Mouse (Mus musculus): ENCODE measurements at regions not wholly inside any gene's neighbourhood (a gene's known extent, or its start where the extent isn't known, plus 50 kb on each side); places are given as distances from the start of the nearest gene placed in this dataset.

DNA sequence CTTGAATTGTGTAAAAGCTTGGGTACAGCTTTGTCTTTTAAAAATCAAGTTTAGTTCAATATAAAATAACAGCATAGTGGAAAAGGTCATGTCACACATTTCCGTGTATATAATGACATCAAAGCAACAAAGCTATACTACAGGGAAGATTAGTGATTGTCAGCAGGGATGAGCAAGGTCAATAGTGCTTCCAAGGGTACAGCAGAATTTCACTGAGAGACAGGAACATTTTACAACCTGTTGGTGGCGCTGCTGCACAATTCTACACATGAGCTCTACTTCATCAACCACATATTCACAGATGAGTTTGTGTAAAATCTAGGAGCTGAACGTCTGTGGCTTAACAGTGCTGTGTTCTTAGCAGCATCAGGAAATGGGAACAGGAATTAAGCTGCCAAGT lies 74.3 kb upstream of the A2m start:
- WGBS, result 2% methylated on average over 3 of the region's 3 CpGs

GRCm38 (mm10) chr6:121560393-121560793 lies 74.8 kb upstream of the A2m start:
- no peak for DNase-seq (ENCODE audit: low spot score)
- 56% methylated on average over 1 of the region's 1 CpGs for WGBS

More for the DNA sequence above, 74.3 kb upstream of the A2m start:
- ATAC-seq (replicated peaks; ENCODE audit: low FRiP score, low TSS enrichment, low read depth) (0 out of 2 replicates have a peak, but pooled peaks have one; percentile 23), DNase-seq (ENCODE audit: low spot score) (no peak)
- Histone ChIP-seq H3K9me3 (ENCODE audit: control insufficient read depth, low read length) (no peaks in the 10 kb centered on the region), H3K27ac (ENCODE audit: low read depth) (no peak overlapping the region), H3K9ac (ENCODE audit: low read length) (no peak overlapping the region), H3K4me2 (ENCODE audit: low read length) (no peak overlapping the region), H3K27me3 (replicated peaks; ENCODE audit: control insufficient read depth, insufficient read depth, low read length) (no peaks in the 10 kb centered on the region), H3K36me3 (ENCODE audit: control insufficient read depth, insufficient read depth, low read length) (no peaks in the 10 kb centered on the region), H3K4me3 (ENCODE audit: low read depth, low read length) (no peak overlapping the region), H3K4me1 (replicated peaks; ENCODE audit: control insufficient read depth, insufficient read depth, low read length) (no peaks in the 10 kb centered on the region)

DNA sequence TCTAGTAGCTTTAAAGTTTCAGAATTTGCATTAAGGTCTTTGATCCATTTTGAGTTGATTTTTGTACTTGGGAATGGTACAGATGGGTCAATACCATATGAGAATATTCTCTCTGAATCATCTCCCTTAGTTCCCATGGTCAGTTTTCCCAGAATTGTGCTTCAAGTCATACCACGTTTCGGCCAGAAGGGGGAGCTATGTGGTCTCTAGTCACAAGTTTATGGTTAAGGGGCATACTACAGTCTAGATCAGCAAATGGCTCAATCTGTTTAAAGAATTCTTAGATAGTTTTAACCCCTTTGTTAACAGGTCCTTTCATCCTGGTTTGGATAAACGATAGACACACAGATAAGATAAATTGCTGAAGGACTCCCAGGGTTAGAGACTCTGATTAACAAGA lies 78.7 kb upstream of the A2m start:
- Histone ChIP-seq H3K36me3 (ENCODE audit: control insufficient read depth, insufficient read depth, low read length) (no peaks in the 10 kb centered on the region), H3K4me1 (replicated peaks; ENCODE audit: control insufficient read depth, insufficient read depth, low read length) (no peaks in the 10 kb centered on the region), H3K27ac (ENCODE audit: low read depth) (no peak overlapping the region), H3K4me3 (ENCODE audit: low read depth, low read length) (no peak overlapping the region), H3K9me3 (ENCODE audit: control insufficient read depth, low read length) (no peaks in the 10 kb centered on the region), H3K27me3 (replicated peaks; ENCODE audit: control insufficient read depth, insufficient read depth, low read length) (no peaks in the 10 kb centered on the region), H3K9ac (ENCODE audit: low read length) (no peak overlapping the region), H3K4me2 (ENCODE audit: low read length) (no peak overlapping the region)
- no peak for DNase-seq (ENCODE audit: low spot score)
- 3% methylated on average over 3 of the region's 3 CpGs for whole genome bisulfite sequencing
- no peak for ATAC-seq (replicated peaks; ENCODE audit: low FRiP score, low TSS enrichment, low read depth)

More at GRCm38 (mm10) chr6:121560393-121560793, 74.8 kb upstream of the A2m start:
- H3K4me3 ChIP-seq (ENCODE audit: low read depth, low read length), result no peak overlapping the region
- H3K9me3 ChIP-seq (ENCODE audit: control insufficient read depth, low read length), result no peaks in the 10 kb centered on the region
- H3K27me3 ChIP-seq (replicated peaks; ENCODE audit: control insufficient read depth, insufficient read depth, low read length), result no peaks in the 10 kb centered on the region
- no peak overlapping the region for H3K4me2 ChIP-seq (ENCODE audit: low read length)
- no peak for ATAC-seq (replicated peaks; ENCODE audit: low FRiP score, low TSS enrichment, low read depth)
- no peak overlapping the region for H3K9ac ChIP-seq (ENCODE audit: low read length)
- no peak overlapping the region for H3K27ac ChIP-seq (ENCODE audit: low read depth)
- no peaks in the 10 kb centered on the region for H3K36me3 ChIP-seq (ENCODE audit: control insufficient read depth, insufficient read depth, low read length)
- no peaks in the 10 kb centered on the region for H3K4me1 ChIP-seq (replicated peaks; ENCODE audit: control insufficient read depth, insufficient read depth, low read length)

DNA sequence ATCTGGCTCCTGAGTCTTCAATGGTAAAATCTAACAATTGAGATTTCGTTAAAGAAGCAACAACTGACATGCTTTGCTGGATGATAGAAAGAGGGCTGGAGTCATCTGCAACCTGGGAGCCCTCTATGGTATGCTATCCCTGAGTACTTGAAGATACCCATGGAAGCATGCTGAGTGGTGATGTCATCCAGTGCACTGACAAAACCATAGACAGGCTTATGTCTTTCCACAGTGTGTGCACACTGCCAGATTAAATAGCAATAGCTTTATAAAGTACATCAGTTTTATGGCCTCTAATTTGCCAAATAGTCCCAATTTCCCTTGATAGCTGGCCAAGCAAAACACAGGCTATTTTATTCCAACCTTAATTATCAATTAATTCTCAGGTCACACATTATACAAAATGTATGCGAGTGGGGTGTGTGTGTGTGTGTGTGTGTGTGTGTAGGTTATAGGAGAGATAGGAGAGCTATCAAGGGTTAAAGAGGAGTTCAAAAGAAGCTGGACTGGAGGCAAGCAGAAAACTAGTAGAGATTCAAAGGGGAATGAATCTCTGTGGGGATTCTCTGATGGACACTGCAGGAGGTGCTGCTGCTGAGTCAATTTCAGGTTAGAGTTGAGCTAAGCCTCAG lies 80.1 kb upstream of the Iqsec3 start:
- DNase-seq (ENCODE audit: low spot score), result no peak
- Histone ChIP-seq H3K9ac (ENCODE audit: low read length) (no peak overlapping the region), H3K4me3 (ENCODE audit: low read depth, low read length) (no peak overlapping the region), H3K27ac (ENCODE audit: low read depth) (no peak overlapping the region), H3K4me1 (replicated peaks; ENCODE audit: control insufficient read depth, insufficient read depth, low read length) (no peaks in the 10 kb centered on the region), H3K4me2 (ENCODE audit: low read length) (no peak overlapping the region), H3K27me3 (replicated peaks; ENCODE audit: control insufficient read depth, insufficient read depth, low read length) (no peaks in the 10 kb centered on the region), H3K36me3 (ENCODE audit: control insufficient read depth, insufficient read depth, low read length) (no peaks in the 10 kb centered on the region), H3K9me3 (ENCODE audit: control insufficient read depth, low read length) (no peaks in the 10 kb centered on the region)
- no peak for ATAC-seq (replicated peaks; ENCODE audit: low FRiP score, low TSS enrichment, low read depth)
- WGBS, result 91% methylated on average over 2 of the region's 2 CpGs

DNA sequence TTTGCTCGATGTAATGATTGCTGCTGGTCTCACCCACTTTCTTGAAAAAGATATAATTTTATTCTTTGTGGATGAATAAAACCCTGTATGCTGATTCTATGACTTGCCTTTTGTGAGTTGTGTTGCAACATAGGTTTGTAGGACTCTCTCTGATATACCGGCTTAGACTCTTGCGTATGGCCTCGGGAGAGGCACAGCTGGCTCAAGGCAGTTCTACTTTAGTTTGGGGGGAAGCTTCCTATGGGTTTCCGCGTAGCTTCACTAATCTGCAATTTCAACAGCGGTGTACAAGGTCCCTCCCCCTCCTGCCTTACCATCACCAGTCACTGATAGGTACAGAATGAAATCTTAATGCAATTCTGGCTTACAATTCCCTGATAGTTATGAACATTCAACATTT lies 60.0 kb upstream of the Iqsec3 start:
- Histone ChIP-seq H3K9ac (ENCODE audit: low read length) (no peak overlapping the region), H3K27ac (ENCODE audit: low read depth) (no peak overlapping the region), H3K27me3 (replicated peaks; ENCODE audit: control insufficient read depth, insufficient read depth, low read length) (no peaks in the 10 kb centered on the region), H3K4me3 (ENCODE audit: low read depth, low read length) (no peak overlapping the region), H3K9me3 (ENCODE audit: control insufficient read depth, low read length) (no peaks in the 10 kb centered on the region), H3K36me3 (ENCODE audit: control insufficient read depth, insufficient read depth, low read length) (no peaks in the 10 kb centered on the region), H3K4me2 (ENCODE audit: low read length) (no peak overlapping the region), H3K4me1 (replicated peaks; ENCODE audit: control insufficient read depth, insufficient read depth, low read length) (no peaks in the 10 kb centered on the region)
- ATAC-seq (replicated peaks; ENCODE audit: low FRiP score, low TSS enrichment, low read depth) (no peak), DNase-seq (ENCODE audit: low spot score) (no peak)
- 74% methylated on average over 7 of the region's 7 CpGs for WGBS

- no peak overlapping the region for H3K9ac ChIP-seq (ENCODE audit: low read length)
- 8% methylated on average over 3 of the region's 3 CpGs for WGBS
- no peak overlapping the region for H3K4me3 ChIP-seq (ENCODE audit: low read depth, low read length)
- no peaks in the 10 kb centered on the region for H3K9me3 ChIP-seq (ENCODE audit: control insufficient read depth, low read length)
- no peaks in the 10 kb centered on the region for H3K36me3 ChIP-seq (ENCODE audit: control insufficient read depth, insufficient read depth, low read length)
- no peak; the same call in 1 of the 2 replicates for ATAC-seq (replicated peaks; ENCODE audit: low FRiP score, low TSS enrichment, low read depth)
- DNase-seq (ENCODE audit: low spot score), result peak; percentile 90
- no peaks in the 10 kb centered on the region for H3K27me3 ChIP-seq (replicated peaks; ENCODE audit: control insufficient read depth, insufficient read depth, low read length)
- H3K4me1 ChIP-seq (replicated peaks; ENCODE audit: control insufficient read depth, insufficient read depth, low read length), result no peaks in the 10 kb centered on the region
- H3K27ac ChIP-seq (ENCODE audit: low read depth), result no peak overlapping the region
- no peak overlapping the region for H3K4me2 ChIP-seq (ENCODE audit: low read length)
These were observed 59.4 kb upstream of the Iqsec3 start for GRCm38 (mm10) chr6:121532926-121533325.

DNA sequence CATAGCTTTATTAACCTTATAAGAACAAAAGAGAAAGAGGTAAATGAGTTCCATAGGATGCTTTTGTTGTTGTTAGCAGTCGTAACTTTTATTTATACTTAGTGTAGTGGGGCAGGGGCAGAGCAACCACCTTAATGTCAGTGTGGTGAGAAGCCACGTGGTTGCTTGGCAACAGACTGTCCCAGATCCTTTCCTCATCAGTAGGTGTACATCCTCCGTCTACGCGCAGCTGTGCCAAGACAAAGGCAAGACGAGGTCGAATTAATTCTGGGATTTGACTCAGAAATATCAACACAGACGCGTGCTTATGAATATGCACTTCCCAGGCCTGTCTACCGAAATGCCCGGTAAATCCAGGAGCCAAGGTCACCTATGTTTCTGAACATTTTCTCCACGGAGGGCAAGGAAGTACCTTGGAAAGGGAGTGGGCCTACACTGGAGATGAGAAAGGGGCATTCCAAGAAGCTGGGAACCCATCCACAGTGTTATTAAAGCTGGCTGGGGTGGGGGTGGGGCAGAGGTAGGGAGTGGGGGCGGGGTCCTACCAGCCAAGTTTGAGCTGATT lies 58.4 kb upstream of the Iqsec3 start:
- no peaks in the 10 kb centered on the region for H3K4me1 ChIP-seq (replicated peaks; ENCODE audit: control insufficient read depth, insufficient read depth, low read length)
- H3K4me3 ChIP-seq (ENCODE audit: low read depth, low read length), result no peak overlapping the region
- 68% methylated on average over 13 of the region's 13 CpGs for WGBS
- no peak for DNase-seq (ENCODE audit: low spot score)
- no peak overlapping the region for H3K4me2 ChIP-seq (ENCODE audit: low read length)
- no peaks in the 10 kb centered on the region for H3K36me3 ChIP-seq (ENCODE audit: control insufficient read depth, insufficient read depth, low read length)
- no peaks in the 10 kb centered on the region for H3K27me3 ChIP-seq (replicated peaks; ENCODE audit: control insufficient read depth, insufficient read depth, low read length)
- no peak overlapping the region for H3K9ac ChIP-seq (ENCODE audit: low read length)
- ATAC-seq (replicated peaks; ENCODE audit: low FRiP score, low TSS enrichment, low read depth), result no peak
- no peaks in the 10 kb centered on the region for H3K9me3 ChIP-seq (ENCODE audit: control insufficient read depth, low read length)
- H3K27ac ChIP-seq (ENCODE audit: low read depth), result no peak overlapping the region

- Histone ChIP-seq H3K27ac (ENCODE audit: low read depth) (no peak overlapping the region), H3K36me3 (ENCODE audit: control insufficient read depth, insufficient read depth, low read length) (no peaks in the 10 kb centered on the region), H3K4me2 (ENCODE audit: low read length) (no peak overlapping the region), H3K9me3 (ENCODE audit: control insufficient read depth, low read length) (no peaks in the 10 kb centered on the region), H3K27me3 (replicated peaks; ENCODE audit: control insufficient read depth, insufficient read depth, low read length) (no peaks in the 10 kb centered on the region), H3K9ac (ENCODE audit: low read length) (no peak overlapping the region), H3K4me1 (replicated peaks; ENCODE audit: control insufficient read depth, insufficient read depth, low read length) (no peaks in the 10 kb centered on the region), H3K4me3 (ENCODE audit: low read depth, low read length) (no peak overlapping the region)
- DNase-seq (ENCODE audit: low spot score) (no peak), ATAC-seq (replicated peaks; ENCODE audit: low FRiP score, low TSS enrichment, low read depth) (no peak)
- WGBS, result 90% methylated on average over 4 of the region's 4 CpGs
These were observed 53.8 kb upstream of the Iqsec3 start for GRCm38 (mm10) chr6:121527281-121527680.

- no peak overlapping the region for H3K4me3 ChIP-seq (ENCODE audit: low read depth, low read length)
- no peaks in the 10 kb centered on the region for H3K9me3 ChIP-seq (ENCODE audit: control insufficient read depth, low read length)
- no peak for ATAC-seq (replicated peaks; ENCODE audit: low FRiP score, low TSS enrichment, low read depth)
- no peaks in the 10 kb centered on the region for H3K36me3 ChIP-seq (ENCODE audit: control insufficient read depth, insufficient read depth, low read length)
- no peak overlapping the region for H3K27ac ChIP-seq (ENCODE audit: low read depth)
- no peaks in the 10 kb centered on the region for H3K27me3 ChIP-seq (replicated peaks; ENCODE audit: control insufficient read depth, insufficient read depth, low read length)
- DNase-seq (ENCODE audit: low spot score), result no peak
- H3K9ac ChIP-seq (ENCODE audit: low read length), result no peak overlapping the region
- H3K4me2 ChIP-seq (ENCODE audit: low read length), result no peak overlapping the region
- 80% methylated on average over 2 of the region's 2 CpGs for WGBS
- H3K4me1 ChIP-seq (replicated peaks; ENCODE audit: control insufficient read depth, insufficient read depth, low read length), result no peaks in the 10 kb centered on the region
These were observed 52.6 kb upstream of the Iqsec3 start for GRCm38 (mm10) chr6:121526121-121526520.
